Mouse (Mus musculus) embryo, embryonic 11.5 days (tissue): ENCODE data around the gene Proz.
"Not testable (repeated sequence)": the region's sequence is repeated elsewhere in the genome, so short reads cannot be mapped to it uniquely, and the experiment has no call there.

Experiments
- DNase-seq: peaks from one replicate; pipeline ENCODE4 v3.0.0-alpha.2; 2012; ENCODE audit warnings: low read depth, low spot score

The Proz gene

DNA sequence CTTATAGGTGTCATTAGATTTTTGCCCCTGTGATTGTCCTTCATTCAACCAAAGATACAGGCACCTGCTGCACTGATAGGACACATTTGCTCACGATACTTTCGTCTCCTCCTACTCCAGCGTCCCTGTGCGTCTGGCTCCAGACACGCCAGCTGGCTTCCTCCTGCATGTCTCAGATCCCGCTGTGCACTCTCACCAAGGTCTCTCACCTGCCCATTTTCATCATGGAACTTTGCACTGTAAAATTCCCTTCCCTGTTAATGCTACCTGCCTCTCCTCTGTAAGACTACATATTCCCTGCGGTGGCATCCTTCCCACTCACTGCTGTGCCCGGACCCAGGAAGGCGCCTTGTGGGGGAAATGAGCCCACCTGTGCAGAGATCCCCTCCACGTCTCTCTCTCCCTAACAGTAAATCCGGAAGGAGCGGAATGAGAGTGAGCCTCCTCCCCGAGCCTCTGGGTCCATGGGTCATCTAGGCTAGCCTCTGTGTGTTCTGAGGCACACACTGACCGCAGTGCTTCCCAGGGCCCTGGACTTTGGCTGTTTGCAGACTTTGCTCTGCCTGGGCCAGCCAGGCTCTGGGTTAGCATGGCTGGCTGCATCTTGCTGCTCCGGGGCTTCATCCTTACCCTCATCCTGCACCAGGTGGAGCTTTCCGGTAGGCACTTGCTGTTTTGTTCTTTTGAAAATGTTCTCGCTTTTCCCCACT, at the start of gene Proz:
TSS of gene Proz (plus strand) at position 474 of the 710 bp plus-strand sequence.
- DNase-seq, result no peak

DNA sequence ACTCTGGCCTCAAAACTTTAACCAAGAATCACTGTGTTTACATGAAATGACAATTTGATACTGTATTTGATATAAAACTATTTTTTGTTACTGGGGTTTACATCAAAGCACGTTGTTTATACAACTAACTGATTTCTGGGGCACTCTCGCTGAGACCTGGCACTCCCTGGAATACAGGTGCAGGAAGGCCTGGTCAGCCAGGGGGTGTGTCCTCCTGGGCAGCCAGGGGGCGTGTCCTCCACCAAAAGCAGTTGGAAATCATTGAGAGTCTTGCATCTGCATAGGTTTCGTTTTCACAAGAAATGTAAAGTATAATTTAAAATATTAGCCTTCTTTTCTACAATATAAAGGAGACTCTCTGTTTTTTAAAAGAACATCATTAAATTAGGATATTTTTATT, 41.2 kb upstream of the Proz start:
- DNase-seq, result no peak

DNA sequence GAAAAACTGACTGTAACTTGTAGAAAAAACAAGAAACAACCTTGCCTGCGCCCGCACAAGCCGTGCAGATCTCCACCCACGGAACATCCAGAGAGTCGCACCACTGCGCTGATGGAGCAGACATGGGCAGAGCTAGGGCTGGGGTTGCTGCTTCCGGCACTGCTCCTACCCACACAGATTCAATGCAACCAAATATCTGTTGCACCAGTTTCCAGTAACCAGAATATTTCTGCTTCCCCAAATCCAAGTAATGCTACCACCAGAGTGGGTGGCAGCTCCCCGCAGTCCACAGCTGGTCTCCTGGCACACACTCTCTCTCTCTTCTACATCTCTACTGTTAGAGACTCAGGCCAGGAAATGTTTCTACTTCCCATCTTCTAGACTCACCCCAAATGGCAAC, 38.9 kb upstream of the Proz start:
- DNase-seq, result no peak

DNA sequence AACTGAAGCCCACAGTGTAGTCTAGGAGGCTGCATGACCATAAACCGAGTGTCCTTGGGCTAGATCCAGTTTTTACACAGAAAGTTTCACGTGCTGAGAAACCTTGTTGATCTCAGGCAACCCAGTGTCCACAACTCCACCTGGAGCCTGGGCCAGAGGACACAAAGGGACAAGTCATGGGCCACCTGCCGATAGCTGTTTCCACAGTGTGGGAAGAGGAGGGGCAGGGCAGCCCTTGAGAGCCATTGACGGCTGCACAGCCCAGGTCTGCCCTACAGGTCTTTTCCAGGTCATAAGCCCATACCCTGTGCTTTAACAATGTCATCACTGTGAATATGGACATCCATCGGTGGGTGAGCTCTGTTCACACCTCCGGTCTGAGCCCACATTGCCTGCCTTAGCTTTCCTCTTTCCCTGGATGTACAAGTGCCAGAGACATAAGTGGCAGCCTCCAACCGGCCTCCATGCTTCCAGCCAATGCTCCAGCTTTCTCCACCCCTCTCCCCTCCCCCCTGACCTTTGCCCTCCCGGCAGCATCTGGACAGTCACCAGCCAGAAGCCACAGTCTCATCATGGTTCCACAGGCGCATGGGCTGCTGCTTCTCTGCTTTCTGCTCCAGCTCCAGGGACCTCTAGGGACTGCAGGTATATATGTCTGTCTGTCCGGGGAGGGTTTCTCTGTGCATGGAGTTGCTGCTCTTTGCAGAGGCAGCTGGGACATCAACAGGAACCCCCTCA, 35.1 kb upstream of the Proz start, which contains the start of gene F7:
TSS of gene F7 (plus strand) at position 548 of the 738 bp plus-strand sequence.
- no peak for DNase-seq

DNA sequence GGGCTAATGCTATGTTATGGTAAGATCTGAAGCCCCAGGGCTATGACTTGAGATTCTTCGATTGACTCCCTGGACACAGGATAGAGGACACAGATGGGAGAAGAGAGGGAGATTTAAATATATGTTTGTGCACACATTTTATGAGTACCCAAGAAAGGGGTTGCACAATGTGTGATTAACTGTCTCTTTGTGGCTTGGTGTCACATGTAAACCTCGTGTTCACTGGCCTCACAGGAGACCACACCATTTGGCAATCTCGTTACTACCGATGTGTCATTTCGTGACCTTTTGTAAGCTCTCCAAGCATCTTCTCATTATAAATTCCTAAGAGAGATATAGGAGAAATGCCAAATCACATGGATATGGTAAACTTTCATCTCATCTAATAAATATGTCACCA, 33.1 kb upstream of the Proz start:
- no peak for DNase-seq

DNA sequence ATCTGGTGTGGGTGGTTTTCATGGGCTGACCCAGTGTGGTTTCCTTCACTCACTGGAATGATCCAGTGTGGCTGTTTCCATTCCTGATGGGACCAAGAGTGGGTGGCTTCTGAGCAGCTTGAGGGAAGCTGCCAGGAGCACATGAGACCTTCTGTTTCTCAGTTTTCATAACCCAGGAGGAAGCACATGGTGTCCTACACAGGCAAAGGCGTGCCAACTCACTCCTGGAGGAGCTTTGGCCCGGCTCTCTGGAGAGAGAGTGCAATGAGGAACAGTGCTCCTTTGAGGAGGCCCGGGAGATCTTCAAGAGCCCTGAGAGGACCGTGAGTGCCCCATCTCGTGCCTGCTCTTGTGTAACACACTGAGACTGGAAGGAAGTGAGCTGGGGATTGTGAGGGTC, 32.2 kb upstream of the Proz start:
- DNase-seq, result no peak

DNA sequence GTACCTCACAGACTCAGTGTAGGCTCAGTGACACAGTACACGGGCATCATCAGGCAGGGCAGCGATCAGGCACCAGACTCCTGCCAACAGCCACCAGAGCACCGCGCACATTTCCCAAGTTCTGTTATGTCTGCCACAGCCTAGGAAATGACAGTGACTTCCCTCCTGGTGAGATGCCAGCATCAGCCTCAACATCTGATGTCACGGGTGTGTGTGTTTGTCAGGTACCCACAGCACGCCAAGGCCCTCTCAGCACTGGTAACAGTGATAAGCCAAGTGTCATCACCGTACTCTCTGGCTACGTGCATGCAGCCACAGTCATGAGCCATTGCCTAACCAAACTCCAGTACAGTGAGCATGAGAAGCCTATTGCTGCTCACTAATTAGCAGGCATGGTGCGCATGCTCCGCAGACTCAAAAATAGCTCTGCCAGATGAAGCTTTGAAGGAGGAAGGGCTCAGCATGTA, 24.3 kb upstream of the Proz start:
- no peak for DNase-seq

DNA sequence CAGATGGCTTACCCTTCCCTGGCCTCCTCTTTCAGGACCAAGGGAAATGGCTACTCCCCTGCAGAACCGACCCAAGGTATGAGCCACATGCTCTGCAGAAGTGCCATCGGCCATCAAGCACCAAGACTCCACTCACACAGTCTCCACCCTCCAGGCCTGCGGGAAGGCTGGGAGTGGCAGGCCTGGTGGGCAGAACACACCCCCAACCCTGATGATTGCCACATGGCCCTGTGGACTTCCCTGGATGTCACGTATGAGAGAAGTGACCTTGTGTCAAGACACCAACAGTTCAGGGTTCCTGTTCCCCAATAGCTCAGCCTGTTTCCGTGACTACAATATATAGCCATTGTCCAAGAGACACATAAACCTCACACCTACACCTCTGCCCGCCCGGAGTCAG, 23.7 kb upstream of the Proz start, which contains the start of gene F10:
TSS of gene F10 (plus strand) at position 294 of the 400 bp plus-strand sequence.
- no peak for DNase-seq

DNA sequence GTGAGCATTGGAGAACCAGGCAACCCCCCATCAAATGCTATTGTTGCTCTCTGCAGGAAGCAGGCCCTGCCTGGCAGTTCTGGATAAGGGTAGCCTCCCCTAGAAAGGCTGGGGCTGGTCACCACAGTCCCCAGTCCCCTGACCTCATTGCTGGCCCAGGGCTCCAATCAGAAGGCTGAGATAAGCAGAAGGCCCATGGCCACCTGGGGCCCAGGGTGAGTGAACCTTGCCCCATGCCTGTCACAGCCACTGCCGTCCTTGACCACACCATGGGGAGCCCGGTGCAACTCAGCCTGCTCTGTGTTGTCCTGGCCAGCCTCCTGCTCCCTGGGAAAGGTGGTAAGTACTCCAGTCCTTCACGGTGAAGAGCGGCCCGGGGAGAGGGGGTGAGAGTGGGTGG, 23.1 kb upstream of the Proz start:
- no peak for DNase-seq

DNA sequence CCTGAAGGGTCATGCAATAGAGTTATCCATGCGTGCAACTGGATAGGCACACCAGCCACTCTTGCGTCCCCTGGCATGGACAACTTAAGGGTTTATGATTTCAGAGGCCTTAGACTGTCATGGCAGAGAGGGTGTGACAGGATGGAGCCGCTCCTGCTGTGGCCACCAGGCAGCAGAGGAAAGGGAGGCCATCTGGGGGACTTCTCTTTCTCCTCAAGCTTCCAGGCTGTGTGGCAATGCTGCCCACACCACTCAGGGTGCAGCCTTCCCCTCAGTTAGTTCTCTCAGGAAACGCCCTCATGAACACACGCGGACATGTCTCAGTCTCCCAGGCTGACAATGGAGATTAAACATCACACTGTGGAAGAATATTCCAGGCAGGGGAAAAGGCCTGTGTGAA, 21.7 kb upstream of the Proz start:
- no peak for DNase-seq

DNA sequence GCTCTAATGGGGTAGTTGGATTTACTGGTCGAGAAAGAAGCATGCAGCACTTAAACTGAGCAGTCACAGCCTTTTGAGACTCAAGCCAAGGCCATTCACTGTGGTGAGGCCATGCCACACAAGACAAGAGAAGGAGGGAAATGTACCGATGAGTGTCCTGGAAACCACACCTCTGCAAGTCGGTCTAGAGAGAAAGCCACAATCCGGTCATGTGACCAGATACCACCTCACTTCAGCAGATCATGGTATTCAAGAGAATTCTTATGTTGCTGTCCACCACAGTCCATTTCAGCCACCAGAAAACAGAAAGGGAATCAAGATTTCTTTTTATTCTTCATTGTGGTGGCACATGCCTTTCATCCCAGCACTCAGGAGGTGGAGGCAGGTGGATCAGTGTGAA, 19.3 kb upstream of the Proz start:
- no peak for DNase-seq

DNA sequence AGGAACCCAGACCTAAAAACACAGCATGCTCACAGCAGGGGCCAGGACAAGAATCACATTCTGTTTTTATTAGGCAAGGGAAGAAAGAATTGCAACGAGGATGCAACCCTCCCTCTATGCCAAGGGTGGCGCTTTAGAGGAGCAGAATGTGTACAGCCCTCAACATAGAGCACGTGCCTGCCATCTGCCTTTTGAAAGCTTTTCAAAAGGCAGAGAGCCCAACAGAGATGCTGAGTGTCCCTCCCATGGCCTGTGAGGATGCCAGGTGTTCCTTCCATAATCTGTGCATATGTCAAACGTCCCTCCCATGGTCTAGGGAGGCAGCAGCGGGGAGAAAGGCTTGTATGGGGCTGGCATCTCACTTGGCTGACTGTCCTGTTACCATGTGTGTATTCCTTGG, 13.1 kb upstream of the Proz start:
- no peak for DNase-seq

DNA sequence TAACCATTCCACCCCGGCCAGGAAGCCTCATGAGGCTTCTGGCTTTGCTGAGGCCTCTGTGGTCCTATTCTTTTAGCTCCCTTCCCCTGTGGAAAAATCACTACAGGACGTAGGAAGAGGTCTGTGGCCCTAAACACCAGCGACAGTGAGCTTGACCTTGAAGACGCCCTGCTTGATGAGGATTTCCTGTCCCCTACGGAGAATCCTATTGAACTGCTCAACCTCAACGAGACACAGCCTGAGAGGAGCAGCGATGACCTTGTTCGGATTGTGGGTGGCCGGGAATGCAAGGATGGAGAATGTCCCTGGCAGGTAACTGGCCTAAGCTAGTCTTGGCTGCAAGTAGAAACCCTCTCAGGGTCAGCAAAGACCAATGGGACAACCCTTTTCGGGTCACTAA, 10.2 kb upstream of the Proz start:
- DNase-seq, result no peak

DNA sequence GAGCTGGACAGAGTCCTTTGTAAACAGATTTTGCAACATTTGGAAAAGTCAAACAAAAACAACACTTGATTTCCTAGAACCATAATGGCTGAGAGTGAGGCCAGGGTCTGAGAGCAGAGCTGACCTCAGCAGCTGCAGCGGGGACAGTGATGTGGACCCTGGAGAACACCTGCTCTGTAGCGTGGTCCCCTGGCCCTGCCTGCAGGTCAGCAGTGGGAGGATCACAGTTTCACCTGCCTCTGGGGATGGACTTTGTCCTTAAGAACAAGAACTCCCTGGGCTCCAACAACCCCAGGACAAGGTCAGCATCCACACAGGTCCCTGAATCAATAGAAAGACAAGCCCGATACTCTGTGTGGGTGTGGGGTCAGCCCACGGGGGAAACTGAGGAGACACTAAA, 3.4 kb upstream of the Proz start:
- no peak for DNase-seq

DNA sequence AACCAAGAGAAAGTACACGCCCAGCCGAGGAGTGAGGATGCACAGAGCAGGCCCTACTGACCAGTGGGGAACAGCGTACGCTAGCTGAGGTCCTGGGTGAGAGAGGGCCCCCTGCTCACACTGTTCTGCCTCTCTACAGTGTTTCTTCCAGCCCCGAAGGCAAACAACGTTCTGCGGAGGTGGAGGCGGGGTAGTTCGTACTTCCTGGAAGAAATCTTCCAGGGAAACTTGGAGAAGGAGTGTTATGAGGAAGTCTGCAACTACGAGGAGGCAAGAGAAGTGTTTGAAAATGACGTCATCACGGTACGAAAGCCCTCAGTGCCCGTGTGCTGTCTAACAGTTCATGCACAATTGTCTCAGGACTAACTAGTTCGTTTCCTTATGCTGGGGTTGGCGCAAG, 2.4 kb downstream of the Proz start:
- DNase-seq, result no peak

DNA sequence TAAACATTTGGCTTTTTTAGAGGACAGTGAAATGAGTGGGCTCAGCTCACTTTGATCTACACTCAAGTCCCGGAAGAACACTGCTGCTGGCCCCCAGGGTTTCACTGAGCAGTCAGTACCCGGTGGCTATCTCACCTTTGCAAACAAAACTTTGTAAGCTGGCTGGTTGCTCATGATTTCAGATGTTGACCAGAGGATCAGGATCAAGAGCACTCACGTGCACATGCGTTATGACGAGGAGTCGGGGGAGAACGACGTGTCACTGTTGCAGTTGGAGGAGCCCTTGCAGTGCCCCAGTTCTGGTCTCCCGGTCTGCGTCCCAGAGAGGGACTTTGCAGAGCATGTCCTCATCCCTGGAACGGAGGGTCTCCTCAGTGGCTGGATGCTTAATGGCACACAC, 12.5 kb downstream of the Proz start:
- no peak for DNase-seq

DNA sequence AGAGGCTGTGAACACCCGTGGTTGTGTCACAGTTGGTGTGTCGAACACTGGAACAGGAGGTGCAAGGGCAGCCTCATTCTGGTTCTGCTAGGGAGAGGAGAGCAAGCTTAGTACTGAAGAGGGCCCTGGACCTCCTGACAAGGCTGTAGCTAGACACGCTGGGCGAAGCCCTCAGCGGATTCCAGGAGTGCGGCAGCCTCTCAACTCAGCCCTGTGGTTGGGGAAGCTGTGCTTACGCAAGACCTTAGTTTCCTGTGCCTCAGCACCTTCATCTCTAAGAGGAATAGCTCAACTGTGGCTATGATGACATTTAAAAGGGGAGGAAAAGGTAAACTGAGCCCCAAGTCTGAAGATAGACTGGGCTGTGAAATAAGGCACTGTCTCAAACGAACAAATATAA, 14.3 kb downstream of the Proz start:
- DNase-seq, result no peak

DNA sequence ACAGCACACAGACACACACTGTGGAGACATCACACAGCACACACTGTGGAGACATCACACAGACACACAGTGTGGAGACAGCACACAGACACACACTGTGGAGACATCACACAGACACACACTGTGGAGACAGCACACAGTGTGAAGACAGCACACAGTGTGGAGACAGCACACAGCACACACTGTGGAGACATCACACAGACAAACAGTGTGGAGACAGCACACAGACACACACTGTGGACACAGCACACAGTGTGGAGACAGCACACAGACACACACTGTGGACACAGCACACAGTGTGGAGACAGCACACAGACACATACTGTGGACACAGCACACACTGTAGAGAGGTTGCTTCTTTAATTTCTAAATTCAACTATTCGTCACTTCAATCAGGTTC, 14.9 kb downstream of the Proz start:
- DNase-seq, result not testable (repeated sequence)

DNA sequence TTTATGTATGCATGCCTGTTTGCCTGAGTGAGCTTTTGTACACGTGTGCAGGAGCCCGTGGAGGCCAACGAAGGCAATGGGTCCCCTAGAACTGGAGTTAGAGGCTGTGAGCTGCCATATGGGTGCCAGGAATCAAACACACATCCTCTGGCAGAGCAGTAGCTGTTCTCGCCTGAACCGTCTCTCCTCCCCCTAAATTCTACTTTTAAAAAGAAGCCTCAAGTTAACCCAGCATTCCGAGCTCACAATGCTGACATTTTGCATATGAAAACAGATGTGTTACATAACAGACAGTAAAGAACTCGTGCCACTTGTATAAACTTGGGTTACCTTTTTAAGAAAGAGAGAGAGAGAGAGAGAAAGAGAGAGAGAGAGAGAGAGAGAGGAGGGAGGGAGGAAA, 16.8 kb downstream of the Proz start:
- no peak for DNase-seq

DNA sequence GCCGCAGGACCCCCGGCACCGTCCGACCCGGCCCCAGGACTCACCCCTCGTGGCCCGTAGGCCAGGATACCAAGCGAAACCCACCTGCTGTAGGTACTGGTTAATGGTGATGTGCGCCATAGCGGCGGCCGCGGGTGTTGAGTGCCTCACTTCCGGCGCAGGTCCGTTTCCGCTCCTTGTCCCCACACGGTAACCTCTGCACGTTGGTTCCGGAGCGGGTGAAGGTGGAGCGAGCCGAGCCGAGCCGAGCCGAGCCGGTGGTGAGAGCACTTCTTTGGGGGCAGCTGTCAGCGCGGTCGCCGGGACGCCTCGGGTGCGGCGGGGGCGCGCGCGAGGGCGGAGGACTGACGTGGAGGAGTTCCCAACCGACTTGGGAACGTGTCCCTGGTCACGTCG, 44.0 kb downstream of the Proz start:
- peak; percentile 77 for DNase-seq

DNA sequence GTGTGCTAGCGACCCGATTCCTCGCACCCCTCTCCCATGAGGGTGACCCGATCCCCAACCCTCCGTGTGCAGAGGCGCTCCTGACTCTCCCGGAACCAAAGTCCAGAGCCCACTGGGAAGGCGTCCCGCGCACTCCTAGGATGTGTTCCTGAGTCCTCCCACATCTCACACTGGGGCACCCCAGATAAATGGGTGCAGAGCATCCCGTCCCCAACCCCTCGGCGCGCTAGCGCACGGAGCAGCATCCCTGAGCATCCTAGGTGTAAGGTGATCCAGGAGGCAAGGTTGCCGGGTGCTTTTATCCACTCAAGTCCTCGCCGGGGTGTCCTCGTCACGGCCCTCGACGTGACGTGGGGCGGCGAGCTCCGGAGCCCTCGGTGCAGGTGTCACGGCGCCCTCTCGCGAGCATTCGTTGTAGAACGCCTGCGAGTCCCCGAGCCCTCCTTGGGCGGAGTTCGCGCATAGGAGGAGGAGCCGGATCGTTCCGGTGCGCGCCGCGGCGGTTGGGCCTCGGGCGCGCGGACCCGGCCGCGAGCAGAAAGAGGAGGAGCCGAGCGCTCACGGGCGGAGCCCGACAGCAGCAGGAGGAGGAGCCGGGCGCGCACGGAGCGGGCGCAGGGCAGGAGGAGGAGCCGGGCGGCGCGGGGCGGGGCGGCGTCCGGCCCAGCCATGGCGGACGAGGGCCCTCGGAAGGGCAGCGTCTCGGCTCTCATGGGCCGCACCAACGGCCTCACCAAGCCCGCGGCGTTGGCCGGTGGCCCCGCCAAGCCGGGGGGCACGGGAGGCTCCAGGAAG, 44.6 kb downstream of the Proz start, which contains the start of the genes Pcid2 and Cul4a:
TSS of gene Pcid2 (minus strand) at position 373 of the 795 bp plus-strand sequence.
TSS of gene Cul4a (plus strand) at position 535 of the 795 bp plus-strand sequence.
- DNase-seq, result peak; percentile 96

DNA sequence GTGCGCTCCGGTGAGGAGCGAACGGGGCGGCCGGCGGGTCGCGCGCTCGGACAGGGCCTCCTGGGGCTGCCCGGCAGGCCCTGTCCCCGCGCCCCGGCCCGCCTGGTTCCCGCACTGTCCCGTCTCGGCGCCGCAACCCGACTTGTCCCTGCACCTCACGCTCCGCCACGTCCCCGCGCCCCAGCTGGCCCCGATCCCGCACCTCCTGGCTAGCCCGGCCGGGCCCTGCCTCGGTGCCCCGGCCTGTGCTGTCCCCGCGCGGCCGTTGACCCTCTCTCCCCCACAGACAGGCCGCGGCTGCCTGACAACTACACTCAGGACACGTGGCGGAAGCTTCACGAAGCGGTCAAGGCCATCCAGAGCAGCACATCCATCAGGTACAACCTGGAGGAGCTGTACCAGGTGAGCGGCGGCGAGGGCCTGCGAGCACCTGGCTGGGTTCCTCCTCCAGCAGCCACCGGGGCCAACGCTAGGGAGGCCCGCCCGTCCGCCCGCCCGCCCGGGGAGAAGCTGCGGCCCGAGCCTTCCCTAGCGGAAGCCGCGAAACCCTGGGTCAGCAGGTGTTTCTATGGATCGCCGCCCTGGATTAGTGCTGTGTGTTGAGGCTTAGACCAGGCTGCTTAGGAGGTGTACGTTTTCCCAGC, 45.3 kb downstream of the Proz start:
- DNase-seq, result no peak
